Mouse (Mus musculus) megakaryocyte, embryonic 14.5 days (primary cell): ENCODE results near the gene Rnf208. TPM values are rescaled to one million over a fixed set of nuclear protein-coding genes. Genes with fewer than 3 reads are reported as not detected.

Experiments used
- H3K27me3 ChIP-seq: replicated peaks from 2 replicates; pipeline ENCODE3; 2012; ENCODE audit warnings: inconsistent platforms
- H3K36me3 ChIP-seq: replicated peaks from 2 replicates; pipeline ENCODE3; 2012; ENCODE audit warnings: low read length, inconsistent platforms, mixed read lengths
- H3K4me1 ChIP-seq: 2 replicates; pipeline ENCODE4 v1.6.1; 2012; ENCODE audit warnings: inconsistent platforms
- H3K4me3 ChIP-seq: replicated peaks from 2 replicates; pipeline ENCODE3; 2012; ENCODE audit warnings: moderate library complexity, mild to moderate bottlenecking, inconsistent platforms
- H3K9me3 ChIP-seq: 2 replicates; pipeline ENCODE4 v1.6.1; 2012; ENCODE audit warnings: inconsistent platforms
- FLI1 ChIP-seq: IDR thresholded peaks from 2 replicates; pipeline ENCODE4 v1.6.1; 2012; ENCODE audit warnings: low read length, inconsistent platforms, mixed read lengths
- GATA1 ChIP-seq: IDR thresholded peaks from 3 replicates; pipeline ENCODE4 v1.6.1; 2012; ENCODE audit warnings: mixed read lengths, low read length, inconsistent platforms, borderline replicate concordance
- polyA plus RNA-seq: library from polyadenylated mRNA; stranded (reverse); fragments of >175 nt; gene quantifications from 2 replicates; pipeline ENCODE4 v1.2.3, GENCODE M21; 2012; ENCODE audit warnings: low replicate concordance; ENCODE audit not compliant: insufficient read depth

Gene Rnf208
- polyA plus RNA-seq, 1 experiment = 3.8 TPM

- Histone ChIP-seq H3K9me3 (no peaks in the 10 kb centered on the region), H3K4me1 (peaks cover 69% of the 10 kb centered on the region), H3K36me3 (peaks cover 20% of the 10 kb centered on the region), H3K4me3 (peak within 1 kb of the TSS; percentile 96), H3K27me3 (no peaks in the 10 kb centered on the region)
- TF ChIP-seq GATA1 (no peak), FLI1 (no peak)
Measured at GRCm38 (mm10) chr2:25262291-25262767, 20.3 kb downstream of the Rnf208 start, which contains the start of gene Tprn. TSS of gene Tprn (plus strand) at chr2:25262618.

- TF ChIP-seq GATA1 = no peak
- TF ChIP-seq FLI1 = no peak
- peak overlapping the region; percentile 96 for H3K4me3 ChIP-seq
- H3K27me3 ChIP-seq = no peaks in the 10 kb centered on the region
- H3K4me1 ChIP-seq = peaks cover 71% of the 10 kb centered on the region
- H3K9me3 ChIP-seq = no peaks in the 10 kb centered on the region
- H3K36me3 ChIP-seq = peaks cover 27% of the 10 kb centered on the region
Measured at GRCm38 (mm10) chr2:25262795-25263622, 21.0 kb downstream of the Rnf208 start.

- Histone ChIP-seq H3K9me3 (no peaks in the 10 kb centered on the region), H3K4me1 (peaks cover 72% of the 10 kb centered on the region), H3K27me3 (no peaks in the 10 kb centered on the region), H3K4me3 (peak overlapping the region; percentile 96), H3K36me3 (peaks cover 35% of the 10 kb centered on the region)
- TF ChIP-seq GATA1 (no peak), FLI1 (no peak)
Measured at GRCm38 (mm10) chr2:25263623-25264285, 21.7 kb downstream of the Rnf208 start.

GRCm38 (mm10) chr2:25264286-25264660 is 22.2 kb downstream of the Rnf208 start:
- H3K36me3 ChIP-seq = peaks cover 40% of the 10 kb centered on the region
- TF ChIP-seq FLI1 = no peak
- TF ChIP-seq GATA1 = no peak
- H3K4me3 ChIP-seq = peak overlapping the region; percentile 96
- peaks cover 77% of the 10 kb centered on the region for H3K4me1 ChIP-seq
- H3K9me3 ChIP-seq = no peaks in the 10 kb centered on the region
- H3K27me3 ChIP-seq = no peaks in the 10 kb centered on the region

GRCm38 (mm10) chr2:25264851-25265250 is 22.8 kb downstream of the Rnf208 start:
- Histone ChIP-seq H3K4me3 (peak overlapping the region; percentile 76), H3K27me3 (no peaks in the 10 kb centered on the region), H3K36me3 (peaks cover 46% of the 10 kb centered on the region), H3K4me1 (peaks cover 83% of the 10 kb centered on the region), H3K9me3 (no peaks in the 10 kb centered on the region)
- TF ChIP-seq FLI1 (no peak), GATA1 (no peak)

- H3K4me1 ChIP-seq = peaks cover 95% of the 10 kb centered on the region
- H3K4me3 ChIP-seq = peak overlapping the region; percentile 88
- TF ChIP-seq FLI1 (no peak), GATA1 (no peak)
- H3K36me3 ChIP-seq = peaks cover 58% of the 10 kb centered on the region
- H3K27me3 ChIP-seq = no peaks in the 10 kb centered on the region
- no peaks in the 10 kb centered on the region for H3K9me3 ChIP-seq
Measured at GRCm38 (mm10) chr2:25265897-25266656, 24.0 kb downstream of the Rnf208 start.

- H3K36me3 ChIP-seq = peaks cover 58% of the 10 kb centered on the region
- H3K27me3 ChIP-seq = no peaks in the 10 kb centered on the region
- H3K4me3 ChIP-seq = peak overlapping the region; percentile 88
- no peaks in the 10 kb centered on the region for H3K9me3 ChIP-seq
- peaks cover 96% of the 10 kb centered on the region for H3K4me1 ChIP-seq
- TF ChIP-seq FLI1 (no peak), GATA1 (no peak)
Measured at GRCm38 (mm10) chr2:25266720-25267119, 24.7 kb downstream of the Rnf208 start.

- Histone ChIP-seq H3K4me1 (peaks cover 92% of the 10 kb centered on the region), H3K4me3 (peak overlapping the region; percentile 51), H3K27me3 (no peaks in the 10 kb centered on the region), H3K9me3 (no peaks in the 10 kb centered on the region), H3K36me3 (peaks cover 58% of the 10 kb centered on the region)
- TF ChIP-seq FLI1 (no peak), GATA1 (no peak)
Measured at GRCm38 (mm10) chr2:25267241-25267640, 25.2 kb downstream of the Rnf208 start.

- Histone ChIP-seq H3K9me3 (no peaks in the 10 kb centered on the region), H3K36me3 (peaks cover 58% of the 10 kb centered on the region), H3K27me3 (no peaks in the 10 kb centered on the region), H3K4me3 (no peak overlapping the region), H3K4me1 (peaks cover 93% of the 10 kb centered on the region)
- TF ChIP-seq FLI1 (no peak), GATA1 (no peak)
Measured at GRCm38 (mm10) chr2:25267746-25268309, 25.8 kb downstream of the Rnf208 start.

- no peaks in the 10 kb centered on the region for H3K9me3 ChIP-seq
Measured at GRCm38 (mm10) chr2:25271827-25272511, 29.9 kb downstream of the Rnf208 start, which contains the start of the genes Ssna1 and Anapc2. TSS of gene Ssna1 (minus strand) at chr2:25272438. TSS of gene Anapc2 (plus strand) at chr2:25272478.

More at GRCm38 (mm10) chr2:25271827-25272511, 29.9 kb downstream of the Rnf208 start, which contains the start of the genes Ssna1 and Anapc2:
- peaks cover 80% of the 10 kb centered on the region for H3K36me3 ChIP-seq
- H3K27me3 ChIP-seq = no peaks in the 10 kb centered on the region
- H3K4me1 ChIP-seq = peaks cover 76% of the 10 kb centered on the region
- peak within 1 kb of the TSS; percentile 97 for H3K4me3 ChIP-seq
- TF ChIP-seq GATA1 = no peak
- TF ChIP-seq FLI1 = no peak
